Mouse (Mus musculus) CH12.LX (cell line): ENCODE results near the gene Edar.

Experiments used
- BHLHE40 ChIP-seq: IDR thresholded peaks from 2 replicates; pipeline ENCODE4 v1.6.1; 2011; ENCODE audit warnings: mild to moderate bottlenecking, low read depth, low read length, improper control_type of control experiment
- CHD2 ChIP-seq: IDR thresholded peaks from 2 replicates; pipeline ENCODE4 v1.6.1; 2011; ENCODE audit warnings: low read length, improper control_type of control experiment
- CTCF ChIP-seq, 2 experiments: IDR thresholded peaks in 1 of 2; conservative IDR thresholded peaks in 1 of 2; 2 replicates each; pipeline ENCODE4 v1.5.1; 2011 to 2012; ENCODE audit warnings: low read depth in 2 of 2, low read length in 2 of 2, improper control_type of control experiment in 1 of 2, inconsistent platforms in 1 of 2, mild to moderate bottlenecking in 1 of 2, moderate library complexity in 1 of 2
- JUN ChIP-seq: IDR thresholded peaks from 2 replicates; pipeline ENCODE4 v1.6.1; 2011; ENCODE audit warnings: low read depth, mild to moderate bottlenecking, low read length, improper control_type of control experiment, moderate library complexity; ENCODE audit not compliant: insufficient read depth
- JUND ChIP-seq: conservative IDR thresholded peaks from 2 replicates; pipeline ENCODE4 v1.6.1; 2011; ENCODE audit warnings: low read depth, low read length, improper control_type of control experiment
- MAFK ChIP-seq: IDR thresholded peaks from 2 replicates; pipeline ENCODE4 v1.6.1; 2011; ENCODE audit warnings: low read length, improper control_type of control experiment; ENCODE audit not compliant: insufficient replicate concordance
- MAX ChIP-seq: IDR thresholded peaks from 2 replicates; pipeline ENCODE4 v1.6.1; 2011; ENCODE audit warnings: low read length, improper control_type of control experiment
- NRF1 ChIP-seq: IDR thresholded peaks from 2 replicates; pipeline ENCODE4 v1.6.1; 2014; ENCODE audit warnings: low read depth, mild to moderate bottlenecking, inconsistent platforms, low read length, improper control_type of control experiment, moderate library complexity
- POLR2A ChIP-seq: IDR thresholded peaks from 2 replicates; pipeline ENCODE4 v1.6.1; 2011; ENCODE audit warnings: low read depth, mild to moderate bottlenecking, improper control_type of control experiment, low read length

GRCm38 (mm10) chr10:58639291-58639690, 36.2 kb downstream of the Edar start:
- TF ChIP-seq MAX: no peak
- TF ChIP-seq JUN: no peak
- no peak for TF ChIP-seq CTCF (conservative IDR thresholded peaks at IDR 0.05 in 1 of 2, IDR thresholded peaks at IDR 0.05 in 1 of 2; ENCODE audit: low read depth in 2 of 2, low read length in 2 of 2)
- TF ChIP-seq MAFK: no peak
- no peak for TF ChIP-seq CHD2
- no peak for TF ChIP-seq BHLHE40
- no peak for TF ChIP-seq POLR2A
- no peak for TF ChIP-seq JUND
- no peak for TF ChIP-seq NRF1
